Mouse (Mus musculus) liver, embryonic 14.5 days (tissue): Measurements from ENCODE around the gene Slc9a8.

Experiments used
- CTCF ChIP-seq: IDR thresholded peaks from 2 replicates; pipeline ENCODE4 v1.5.1; 2016; ENCODE audit warnings: antibody characterized with exemption, low read depth, control low read depth
- EP300 ChIP-seq: IDR thresholded peaks from 2 replicates; pipeline ENCODE4 v1.6.1; 2016; ENCODE audit warnings: antibody characterized with exemption, low read depth

DNA sequence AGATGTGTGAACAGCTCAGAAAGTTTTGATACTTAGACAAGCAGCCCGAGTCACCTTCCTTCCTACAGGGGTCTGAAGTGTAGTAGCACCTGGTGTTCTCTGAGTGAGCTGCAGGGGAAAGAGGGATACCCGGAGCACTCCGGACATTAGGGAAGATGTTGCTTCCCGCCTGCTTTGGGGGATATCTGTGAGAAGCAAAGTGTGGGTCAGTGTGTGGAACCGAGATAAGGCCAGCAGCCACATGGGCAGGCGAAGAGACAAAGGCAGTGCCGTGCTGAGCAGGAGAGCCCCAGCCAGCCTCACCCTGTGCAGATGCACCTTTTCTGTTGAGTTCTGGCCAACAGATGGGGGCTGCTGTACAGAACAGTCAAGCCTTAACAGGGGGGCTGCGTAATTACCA lies 26.1 kb downstream of the Slc9a8 start:
- TF ChIP-seq CTCF (no peak; the same call in 1 of the 2 replicates), EP300 (peak; percentile 90)
